Mouse (Mus musculus) bone marrow macrophage, adult 2 months (primary cell): ENCODE results near the gene Ap1m2.

ENCODE experiments used
- CTCF ChIP-seq: IDR thresholded peaks from 2 replicates; pipeline ENCODE4 v1.5.1; 2012; ENCODE audit warnings: low read depth, mild to moderate bottlenecking, low read length, moderate library complexity
- POLR2A ChIP-seq: IDR thresholded peaks from 2 replicates; pipeline ENCODE4 v1.6.1; 2012; ENCODE audit warnings: mild to moderate bottlenecking, low read depth, low read length, borderline replicate concordance

DNA sequence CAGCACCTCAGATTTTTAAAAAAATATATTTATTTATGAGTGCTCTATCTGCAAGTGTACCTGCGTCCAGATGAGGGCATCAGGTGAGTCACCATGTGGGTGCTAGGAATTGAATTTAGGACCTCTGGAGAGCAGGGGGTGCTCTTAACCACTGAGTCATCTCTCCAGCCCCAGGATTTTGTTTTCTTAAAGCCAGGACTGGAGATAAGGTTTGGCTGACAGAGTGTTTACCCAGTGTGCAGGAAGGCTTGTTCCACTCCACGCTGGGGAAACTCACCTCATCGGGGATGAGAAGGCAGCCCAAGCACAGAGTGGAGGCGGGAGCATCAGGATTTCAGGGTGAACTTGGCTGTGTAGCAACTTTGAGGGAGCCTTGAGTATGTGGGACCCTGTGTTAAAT, 28.3 kb upstream of the Ap1m2 start:
- no peak for TF ChIP-seq CTCF
- TF ChIP-seq POLR2A = no peak
